Mouse (Mus musculus) lung, adult 2 months (tissue): ENCODE results near the gene Kdelc2. TPM values are rescaled to one million over a fixed set of nuclear protein-coding genes. Genes with fewer than 3 reads are reported as not detected.
A peak's percentile ranks its signal among the peaks of the same experiment; 100 is the strongest.

ENCODE experiments used
- DNase-seq: peaks from one replicate; pipeline ENCODE4 v3.0.0; 2022
- H3K4me1 ChIP-seq: fragments of 200-500 bp; 2 replicates; pipeline ENCODE4 v1.6.1; 2011; ENCODE audit warnings: low read length; ENCODE audit not compliant: control insufficient read depth, insufficient read depth
- H3K4me3 ChIP-seq: fragments of 200-500 bp; replicated peaks from 2 replicates; pipeline ENCODE3; 2011; ENCODE audit warnings: low read depth, mild to moderate bottlenecking, control low read depth, low read length; ENCODE audit errors: extremely low read depth
- CTCF ChIP-seq: fragments of 200-500 bp; IDR thresholded peaks from 2 replicates; pipeline ENCODE4 v1.5.1; 2011; ENCODE audit warnings: mild to moderate bottlenecking, low read length, control low read depth; ENCODE audit not compliant: insufficient read depth
- POLR2A ChIP-seq: fragments of 200-500 bp; IDR thresholded peaks from 2 replicates; pipeline ENCODE4 v1.6.1; 2011; ENCODE audit warnings: low read depth, mild to moderate bottlenecking, control low read depth, low read length, borderline replicate concordance; ENCODE audit errors: extremely low read depth
- WGBS: fragments of 180-500 bp; shearing (Covaris S2); methylation state at CpG from one replicate; pipeline ENCODE4 v1.1.7; 2018; 5-methylcytosine and 5-hydroxymethylcytosine counted together
- polyA plus RNA-seq: library from polyadenylated mRNA; depleted of rRNA; stranded (reverse); fragments of >200 nt; gene quantifications from 2 replicates; pipeline ENCODE4 v1.2.3, GENCODE M21; 2012

The Kdelc2 gene
- polyA plus RNA-seq, 1 experiment = 11.5 TPM

DNA sequence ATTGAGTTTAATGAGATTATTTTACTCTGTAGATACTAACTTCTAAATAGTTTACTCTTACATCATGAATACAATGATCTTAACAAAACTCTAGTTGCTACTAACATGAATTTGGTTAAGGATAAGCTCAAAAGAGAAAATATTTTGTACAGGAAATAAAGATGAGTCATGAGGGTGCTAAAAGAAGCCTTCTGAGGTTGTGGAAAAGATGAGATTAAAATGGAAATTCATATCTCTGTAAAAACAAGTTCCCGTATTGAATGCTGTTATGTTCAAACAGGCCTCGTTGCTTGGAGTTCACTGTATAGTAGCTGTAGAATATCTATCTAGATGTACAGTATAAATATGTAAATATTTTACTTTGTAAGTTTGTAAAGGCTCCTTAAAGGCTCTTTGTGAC is 3.2 kb upstream of the Kdelc2 start:
- no peak overlapping the region for H3K4me3 ChIP-seq
- no peak for TF ChIP-seq POLR2A
- no peak for TF ChIP-seq CTCF
- DNase-seq = no peak
- no peaks in the 10 kb centered on the region for H3K4me1 ChIP-seq
- 56% methylated on average over 2 of the region's 2 CpGs for WGBS

DNA sequence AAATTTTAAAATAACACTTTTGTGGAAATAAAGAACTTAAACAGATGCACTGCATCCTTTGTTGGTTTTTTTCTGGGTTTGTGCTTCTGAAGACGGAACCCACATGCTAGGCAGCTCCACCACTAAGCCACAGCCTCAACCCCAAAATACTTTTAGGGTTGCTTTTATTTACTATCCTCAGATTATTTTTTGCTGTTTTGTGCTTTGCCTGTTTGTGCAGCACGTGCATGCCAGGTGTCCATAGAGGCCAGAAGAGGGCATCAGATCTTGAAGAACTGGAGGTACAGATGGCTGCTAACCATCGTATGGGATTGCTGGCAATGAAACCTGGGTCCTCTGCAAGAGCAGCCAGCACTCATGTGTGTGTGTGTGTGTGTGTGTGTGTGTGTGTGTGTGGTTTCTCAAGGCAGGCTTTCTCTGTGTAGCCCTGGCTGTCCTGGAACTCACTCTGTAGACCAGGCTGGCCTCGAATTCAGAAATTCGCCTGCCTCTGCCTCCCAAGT is 2.7 kb upstream of the Kdelc2 start:
- H3K4me3 ChIP-seq = no peak overlapping the region
- no peak for TF ChIP-seq CTCF
- TF ChIP-seq POLR2A = no peak
- 79% methylated on average over 5 of the region's 5 CpGs for WGBS
- H3K4me1 ChIP-seq = no peaks in the 10 kb centered on the region
- no peak for DNase-seq

DNA sequence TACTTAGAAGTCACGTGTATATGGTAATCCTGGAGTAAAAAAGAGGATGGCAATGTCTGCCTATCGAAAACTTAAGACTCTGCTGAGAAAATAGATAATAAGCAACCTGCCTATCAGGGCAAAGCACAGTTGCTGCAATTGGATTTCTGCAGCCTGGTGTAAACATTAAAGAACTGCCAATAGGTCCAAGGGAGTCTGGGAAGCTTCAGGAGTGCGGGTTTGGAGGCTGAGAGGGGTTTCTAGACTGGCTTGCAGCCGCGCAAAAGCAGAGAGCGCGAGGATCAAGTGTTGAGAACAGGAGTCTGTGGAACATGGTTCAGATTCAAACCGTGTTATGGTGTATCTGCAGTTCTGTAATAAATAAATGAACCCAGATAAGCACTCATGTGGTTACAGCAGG is 1.0 kb downstream of the Kdelc2 start:
- Histone ChIP-seq H3K4me1 (no peaks in the 10 kb centered on the region), H3K4me3 (peak overlapping the region; percentile 82)
- TF ChIP-seq POLR2A (no peak), CTCF (no peak)
- WGBS = 6% methylated on average over 8 of the region's 8 CpGs
- no peak for DNase-seq

DNA sequence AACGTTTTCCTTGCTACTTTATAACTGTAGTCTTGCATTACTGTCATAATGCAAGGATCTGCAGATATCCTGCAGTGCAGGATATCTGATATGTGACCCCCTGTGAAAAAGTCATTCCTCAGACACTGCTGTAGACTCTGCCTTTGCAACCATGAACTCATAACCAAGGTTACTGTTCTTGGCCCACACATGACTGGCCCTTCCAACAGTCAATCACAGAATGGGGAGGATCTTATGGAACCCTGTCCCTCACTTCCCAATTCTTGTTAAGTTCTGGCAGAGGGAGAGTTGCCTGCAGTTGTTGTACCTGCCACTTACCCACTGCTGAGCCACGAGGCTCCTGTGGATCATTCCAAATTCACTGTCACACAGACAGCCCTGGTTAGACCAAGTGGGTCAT is 3.6 kb downstream of the Kdelc2 start:
- DNase-seq = no peak
- TF ChIP-seq POLR2A = no peak
- Histone ChIP-seq H3K4me3 (no peak overlapping the region), H3K4me1 (no peaks in the 10 kb centered on the region)
- 62% methylated on average over 2 of the region's 2 CpGs for WGBS

- WGBS = 68% methylated on average over 3 of the region's 3 CpGs
Observed at GRCm38 (mm10) chr9:53389109-53389508, 5.3 kb downstream of the Kdelc2 start.

DNA sequence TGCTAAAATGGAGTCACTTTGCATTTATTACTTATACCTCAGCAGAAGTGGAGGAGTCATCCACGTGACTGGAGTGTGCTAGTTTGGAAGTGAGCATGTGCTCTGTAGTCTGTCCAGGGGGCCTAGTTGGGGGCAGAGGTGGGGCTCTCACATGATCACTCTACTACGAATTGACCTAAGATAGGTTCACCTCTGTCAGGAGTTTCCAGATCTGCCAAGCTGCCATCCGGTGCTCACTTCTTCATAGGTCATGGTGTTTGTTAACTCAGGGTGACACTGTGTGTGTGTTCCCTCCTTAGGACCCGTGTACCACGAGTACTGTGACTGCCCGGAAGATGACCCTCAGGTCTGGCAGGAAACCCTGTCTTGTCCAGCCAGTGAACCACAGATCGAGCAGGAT is 6.3 kb downstream of the Kdelc2 start:
- Histone ChIP-seq H3K4me1 (no peaks in the 10 kb centered on the region), H3K4me3 (no peak overlapping the region)
- DNase-seq = no peak
- WGBS = 66% methylated on average over 7 of the region's 7 CpGs
- TF ChIP-seq CTCF (no peak), POLR2A (no peak)

More at GRCm38 (mm10) chr9:53389109-53389508, 5.3 kb downstream of the Kdelc2 start:
- Histone ChIP-seq H3K4me1 (no peaks in the 10 kb centered on the region), H3K4me3 (no peak overlapping the region)
- peak; percentile 36 for DNase-seq
- TF ChIP-seq CTCF (no peak), POLR2A (peak; percentile 40; the same call in 1 of the 2 replicates)

DNA sequence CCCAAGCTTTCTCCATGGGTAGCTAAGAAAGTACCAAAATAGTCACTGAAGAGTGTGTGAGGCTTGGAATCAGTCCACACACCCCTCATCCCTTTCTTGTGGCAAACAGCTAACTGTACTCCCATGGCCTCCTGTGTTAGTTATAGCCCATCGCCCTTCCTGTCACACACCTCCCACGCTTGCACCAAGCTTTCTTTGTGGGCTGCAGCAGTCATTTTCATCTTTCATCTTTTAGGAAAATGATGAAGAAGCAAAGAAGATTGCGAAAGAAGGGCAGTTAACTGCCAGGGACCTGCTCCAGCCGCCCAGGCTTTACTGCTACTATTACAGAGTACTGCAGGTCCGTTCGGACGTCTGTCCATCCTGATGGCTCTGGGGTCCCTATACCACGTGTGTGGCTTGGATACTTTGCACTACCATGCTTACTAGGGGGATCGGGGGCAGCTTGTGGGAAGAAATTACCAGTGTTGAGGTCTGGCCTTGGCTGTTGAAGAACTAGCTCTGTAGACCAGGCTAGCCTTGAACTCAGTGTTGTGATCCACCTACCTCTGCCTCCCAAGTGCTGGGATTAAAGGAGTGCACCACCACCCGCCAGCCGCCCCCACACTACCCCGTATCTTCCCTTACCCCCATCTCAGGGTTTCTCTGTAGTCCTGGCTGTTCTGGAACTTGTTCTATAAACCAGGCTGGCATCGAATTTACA is 14.0 kb downstream of the Kdelc2 start:
- 68% methylated on average over 13 of the region's 13 CpGs for WGBS
- Histone ChIP-seq H3K4me3 (no peak overlapping the region), H3K4me1 (peaks cover 7% of the 10 kb centered on the region)
- TF ChIP-seq POLR2A = no peak
- no peak for TF ChIP-seq CTCF
- no peak for DNase-seq

GRCm38 (mm10) chr9:53398388-53398700 is 14.5 kb downstream of the Kdelc2 start:
- H3K4me3 ChIP-seq = no peak overlapping the region
- DNase-seq = peak; percentile 62
- 13% methylated on average over 5 of the region's 5 CpGs for WGBS
- TF ChIP-seq POLR2A = no peak
- peak; percentile 75 for TF ChIP-seq CTCF
- peaks cover 7% of the 10 kb centered on the region for H3K4me1 ChIP-seq

GRCm38 (mm10) chr9:53399537-53399936 is 15.7 kb downstream of the Kdelc2 start:
- DNase-seq = no peak
- WGBS = 97% methylated on average over 8 of the region's 8 CpGs
- H3K4me1 ChIP-seq = peaks cover 7% of the 10 kb centered on the region
- TF ChIP-seq POLR2A (no peak), CTCF (no peak)
- no peak overlapping the region for H3K4me3 ChIP-seq

DNA sequence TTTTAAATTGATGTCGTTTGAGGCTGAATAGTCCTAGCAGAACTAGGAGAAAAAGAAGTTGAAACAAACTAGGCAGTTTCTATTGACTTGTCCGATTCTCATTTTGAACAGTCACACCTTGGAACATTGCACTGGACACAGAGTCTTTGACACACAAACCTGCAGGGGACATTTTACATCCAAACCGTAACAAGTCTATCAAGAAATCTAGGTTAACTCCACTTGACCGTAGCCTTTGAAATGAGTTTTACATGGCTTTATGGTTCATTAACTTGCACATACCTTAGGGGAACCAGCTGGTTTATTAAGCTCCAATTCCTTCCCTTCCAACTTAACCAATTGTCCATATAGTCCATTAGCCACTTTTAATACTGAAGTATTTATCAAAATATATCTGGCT is 16.9 kb downstream of the Kdelc2 start:
- TF ChIP-seq CTCF (no peak), POLR2A (no peak)
- no peak for DNase-seq
- Histone ChIP-seq H3K4me1 (peaks cover 7% of the 10 kb centered on the region), H3K4me3 (no peak overlapping the region)
- WGBS = 92% methylated on average over 4 of the region's 4 CpGs
